Mouse (Mus musculus) layer of hippocampus, adult 2 months (tissue): ENCODE measurements at regions not wholly inside any gene's neighbourhood (a gene's known extent, or its start where the extent isn't known, plus 50 kb on each side); places are given as distances from the start of the nearest gene placed in this dataset.
A peak's percentile ranks its signal among the peaks of the same experiment; 100 is the strongest.

ENCODE experiments used
- DNase-seq, 2 experiments: peaks; one replicate each; pipeline ENCODE4 v3.0.0; 2022; ENCODE audit warnings: low spot score in 2 of 2
- H3K27ac ChIP-seq: fragments of 200-600 bp; 2 replicates; pipeline ENCODE4 v1.8.1; 2022
- H3K4me3 ChIP-seq: fragments of 200-600 bp; 2 replicates; pipeline ENCODE4 v1.8.1; 2022; ENCODE audit warnings: mild to moderate bottlenecking
- CTCF ChIP-seq: fragments of 200-600 bp; conservative IDR thresholded peaks from 2 replicates; pipeline ENCODE4 v1.8.1; 2022; ENCODE audit warnings: antibody characterized with exemption, mild to moderate bottlenecking, moderate library complexity

DNA sequence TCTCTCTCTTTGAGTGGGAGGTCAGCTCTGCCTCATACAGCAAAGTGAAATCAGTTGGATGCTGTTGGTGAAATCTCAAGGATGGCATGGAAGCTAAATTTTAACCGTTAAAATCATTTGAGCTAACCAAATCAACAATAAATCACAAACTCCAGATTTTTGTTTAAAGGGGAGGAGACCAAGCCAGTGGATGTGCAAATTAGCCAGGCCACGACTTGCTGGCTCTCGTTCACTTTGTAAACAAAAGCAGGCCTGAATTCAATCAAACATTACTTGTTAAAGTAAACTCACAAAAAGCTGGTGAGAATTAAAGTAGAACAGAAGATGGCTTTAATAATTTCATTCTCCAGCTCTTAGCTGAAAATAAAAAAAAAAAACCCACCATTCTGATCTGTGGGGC is 359.3 kb upstream of the Ddhd1 start:
- DNase-seq: no peak
- Histone ChIP-seq H3K27ac (no peak overlapping the region), H3K4me3 (no peak overlapping the region)
- no peak for TF ChIP-seq CTCF

DNA sequence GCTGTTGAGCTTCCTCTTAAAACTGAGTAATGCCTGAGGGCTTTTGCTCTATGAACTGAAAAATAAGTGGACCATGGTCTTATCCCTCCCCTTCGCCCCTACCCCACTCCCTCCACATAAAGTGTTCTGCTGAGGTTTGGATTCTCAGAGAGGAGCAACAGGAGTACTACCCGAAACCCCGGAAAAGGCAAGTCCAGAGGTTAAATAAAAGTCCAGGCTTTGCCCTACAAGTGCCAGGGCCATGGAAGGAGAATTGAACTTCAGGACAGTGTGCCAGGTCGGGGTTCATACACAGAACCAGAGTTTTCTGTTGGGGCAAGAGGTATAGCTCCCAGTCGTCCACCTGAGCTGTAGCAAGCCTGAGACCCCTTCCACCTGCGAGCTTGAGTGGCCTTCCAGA is 360.0 kb upstream of the Ddhd1 start:
- Histone ChIP-seq H3K4me3 (no peak overlapping the region), H3K27ac (no peak overlapping the region)
- TF ChIP-seq CTCF: no peak
- no peak for DNase-seq

DNA sequence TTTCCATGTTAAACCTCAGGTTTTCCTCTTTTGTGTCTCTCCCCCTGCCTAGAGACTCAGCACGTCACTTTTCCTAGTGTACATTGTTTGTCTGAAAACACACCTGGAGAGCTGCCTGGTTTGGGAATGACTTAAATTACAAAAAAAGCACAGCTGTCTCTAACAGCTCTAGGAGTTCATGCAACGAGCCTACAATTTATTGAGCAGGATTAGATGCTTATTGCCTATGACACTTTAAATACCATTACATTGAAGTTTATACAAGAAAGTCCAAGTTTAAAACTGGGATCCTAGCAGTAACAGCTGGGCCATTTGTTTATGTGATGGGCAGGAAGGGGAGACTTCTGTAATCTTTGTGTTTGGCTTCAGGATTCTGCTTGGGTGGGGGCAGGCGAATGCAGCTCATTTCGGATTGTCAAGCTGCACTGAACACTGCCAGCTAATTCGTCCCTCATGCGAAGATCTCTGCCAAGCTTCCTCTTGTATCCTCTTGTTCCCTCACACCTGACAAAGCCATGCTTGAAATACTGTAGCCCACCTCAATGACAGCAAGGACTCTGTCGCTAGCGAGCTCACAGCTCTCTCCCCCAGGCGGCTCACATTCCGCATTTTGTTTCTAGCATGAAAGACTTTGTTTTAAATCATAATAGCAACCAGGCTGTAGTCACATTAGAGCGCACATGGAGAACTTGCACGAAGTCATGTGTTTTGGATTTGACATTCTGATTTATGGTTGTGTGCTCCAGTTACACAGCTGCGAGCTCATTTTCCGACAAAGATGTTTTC is 359.8 kb upstream of the Gm15217 start:
- H3K4me3 ChIP-seq: no peak overlapping the region
- TF ChIP-seq CTCF: no peak
- DNase-seq: no peak
- no peak overlapping the region for H3K27ac ChIP-seq

DNA sequence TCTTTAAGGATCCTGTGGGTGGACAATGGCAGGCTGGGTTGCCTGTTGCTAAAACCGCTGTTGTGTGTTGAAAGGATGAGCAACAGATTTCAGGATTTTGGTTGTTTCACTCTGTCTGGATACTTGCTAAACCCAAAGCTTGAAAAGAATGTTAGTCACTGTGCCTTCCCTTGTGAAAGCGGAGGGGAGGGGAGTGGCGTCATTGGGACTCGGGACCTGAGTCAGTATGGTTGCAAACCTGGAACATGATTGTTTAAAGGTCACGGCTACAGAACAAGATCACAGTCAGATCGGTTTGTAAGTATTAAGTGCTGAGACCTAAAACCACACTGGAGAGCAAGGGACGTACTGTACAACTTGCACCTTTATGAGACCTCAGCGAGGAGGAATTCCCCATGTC is 344.9 kb upstream of the Gm15217 start:
- Histone ChIP-seq H3K27ac (no peak overlapping the region), H3K4me3 (no peak overlapping the region)
- no peak for DNase-seq
- TF ChIP-seq CTCF: no peak

DNA sequence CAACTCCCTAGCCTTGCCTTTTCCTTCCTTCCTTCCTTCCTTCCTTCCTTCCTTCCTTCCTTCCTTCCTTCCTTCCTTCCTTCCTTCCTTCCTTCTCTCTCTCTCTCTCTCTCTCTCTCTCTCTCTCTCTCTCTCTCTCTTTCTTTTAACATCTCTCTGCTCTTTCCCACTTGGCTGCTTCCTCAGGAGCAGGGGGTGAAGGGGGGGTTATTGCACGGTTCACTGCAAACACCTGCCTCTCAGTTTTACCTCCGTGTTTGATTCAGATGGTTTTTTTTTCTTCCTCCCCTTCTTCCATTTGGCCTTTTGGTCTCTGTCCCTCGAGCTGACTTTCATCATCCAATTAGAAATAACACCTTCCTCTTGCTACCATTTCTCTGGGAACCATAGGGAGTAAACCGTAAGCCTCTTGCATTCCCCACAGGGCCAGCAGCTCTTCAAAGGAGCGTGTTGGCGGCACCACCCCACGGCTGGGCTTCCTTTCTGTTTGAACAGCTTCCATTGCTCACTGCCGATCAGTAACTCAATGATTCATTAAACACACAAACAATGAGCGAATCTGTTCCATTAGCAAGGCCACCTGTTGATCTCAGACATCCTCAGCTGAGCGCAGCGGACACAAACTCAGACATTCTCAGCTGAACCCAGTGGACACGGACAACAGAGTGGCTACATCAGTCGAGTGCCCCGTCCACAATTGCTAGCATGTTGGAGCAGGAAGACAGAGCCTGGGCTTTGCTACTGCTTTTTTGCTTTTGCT is 318.4 kb upstream of the Gm15217 start:
- Histone ChIP-seq H3K27ac (no peak overlapping the region), H3K4me3 (peak overlapping the region; percentile 40)
- no peak for TF ChIP-seq CTCF
- DNase-seq: peak; percentile 38

DNA sequence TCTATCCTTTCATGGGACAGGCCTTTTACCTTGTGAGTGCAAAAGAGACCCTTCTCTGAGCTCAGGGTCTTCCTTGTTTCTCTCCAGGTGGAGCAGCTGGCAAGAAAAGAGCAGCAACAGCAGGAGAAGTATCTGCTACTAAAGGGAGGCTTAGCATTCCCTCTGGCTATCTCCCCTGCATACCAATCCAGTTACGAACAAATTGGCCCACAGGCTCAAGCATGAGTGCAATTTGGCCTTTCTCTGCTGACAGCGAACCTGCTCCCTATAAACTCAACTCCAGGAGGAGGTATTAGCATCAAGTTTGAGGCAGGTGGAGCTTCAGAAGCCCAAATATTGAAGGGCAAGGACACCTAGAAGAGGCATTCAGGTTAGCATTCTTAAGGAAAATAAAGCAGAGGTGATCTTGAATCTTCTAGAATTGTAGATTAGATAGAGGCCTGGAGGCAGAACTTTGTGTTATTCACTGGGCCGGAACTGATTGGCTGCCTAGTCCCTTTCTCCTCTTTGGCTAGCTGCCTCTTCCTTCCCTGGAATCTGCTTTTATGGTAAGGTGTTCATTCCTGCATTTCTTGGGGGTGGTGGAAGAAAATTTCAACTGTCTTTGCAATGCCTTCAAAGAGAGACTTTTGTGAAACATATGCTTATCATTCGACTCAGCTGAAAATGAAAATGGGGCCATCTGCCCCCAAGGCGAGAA is 312.0 kb upstream of the Gm15217 start:
- DNase-seq: no peak
- H3K27ac ChIP-seq: no peak overlapping the region
- H3K4me3 ChIP-seq: no peak overlapping the region
- no peak for TF ChIP-seq CTCF

DNA sequence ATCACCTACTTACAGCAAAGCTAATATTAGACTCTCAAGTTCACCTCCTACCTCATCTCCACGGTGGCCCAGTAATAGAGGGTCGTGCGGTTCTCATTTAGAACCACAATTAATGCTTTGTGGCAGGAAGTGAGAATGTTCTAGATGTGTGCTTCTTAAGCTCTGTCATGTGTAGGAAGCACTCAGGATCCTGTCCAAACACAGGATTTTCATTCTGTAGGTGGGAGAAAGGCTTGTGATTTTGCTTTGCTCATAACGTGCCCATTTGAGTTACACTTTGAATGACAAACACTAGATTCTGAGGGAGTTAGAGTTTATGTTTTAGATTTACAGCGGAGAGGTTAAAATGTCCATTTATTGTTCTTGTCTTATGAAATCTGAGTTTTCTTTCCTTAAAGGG is 308.0 kb upstream of the Gm15217 start:
- DNase-seq: no peak
- TF ChIP-seq CTCF: no peak
- no peak overlapping the region for H3K27ac ChIP-seq
- no peak overlapping the region for H3K4me3 ChIP-seq

DNA sequence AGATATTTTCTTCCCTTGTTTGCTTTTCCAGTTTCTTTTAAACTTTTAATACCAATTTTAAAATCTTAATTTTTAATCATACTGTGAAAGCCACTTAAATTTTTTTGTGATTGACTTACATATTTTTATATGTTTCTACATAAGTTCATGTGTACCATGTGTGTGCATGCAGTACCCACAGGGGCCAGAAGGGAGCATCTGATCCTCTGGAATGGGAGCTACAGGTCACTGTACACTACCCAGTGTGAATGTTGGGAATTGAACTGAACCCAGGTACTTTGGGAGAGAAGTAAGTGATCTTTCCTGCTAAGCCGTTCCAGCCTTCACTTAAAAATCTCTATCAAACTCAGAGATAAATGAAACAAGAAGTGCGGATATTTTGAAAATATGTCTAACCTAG is 302.5 kb upstream of the Gm15217 start:
- H3K27ac ChIP-seq: no peak overlapping the region
- DNase-seq: no peak
- peak; percentile 66 for TF ChIP-seq CTCF

DNA sequence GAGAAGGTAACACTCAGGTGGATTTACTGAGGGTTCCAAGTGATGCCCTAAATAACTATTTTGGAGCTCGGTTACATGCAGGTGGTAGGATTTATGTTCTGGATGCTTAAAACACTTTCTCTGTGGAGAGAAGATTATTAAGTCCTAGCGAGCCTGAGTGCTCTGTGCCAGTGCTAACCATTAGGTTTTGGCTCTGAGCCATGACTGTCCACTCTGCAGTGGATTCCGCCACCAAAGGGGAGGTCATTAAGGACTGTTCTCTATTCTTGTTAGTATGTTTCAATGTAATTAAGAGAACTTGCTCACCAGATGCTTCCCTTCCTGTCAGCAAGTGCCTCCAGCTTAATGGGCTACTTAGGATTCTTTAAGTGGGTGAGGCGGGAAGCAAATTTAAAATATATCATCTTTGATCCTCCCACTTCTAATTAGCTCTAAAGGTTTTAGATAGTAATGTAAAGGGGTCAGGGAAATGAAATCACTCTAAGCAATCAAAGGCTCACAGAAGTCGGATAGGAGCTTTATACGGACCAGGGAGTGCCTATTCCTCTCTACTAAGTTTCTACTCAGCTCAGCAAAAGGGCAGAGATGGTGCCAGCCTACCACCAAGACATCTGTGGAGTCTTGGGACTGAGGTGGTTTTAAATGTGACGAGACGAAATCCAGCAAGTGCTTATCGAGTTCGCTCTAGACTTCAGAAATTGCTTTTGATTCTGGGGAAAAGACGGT is 301.6 kb upstream of the Gm15217 start:
- no peak overlapping the region for H3K4me3 ChIP-seq
- no peak for DNase-seq
- TF ChIP-seq CTCF: no peak
- no peak overlapping the region for H3K27ac ChIP-seq

More for the DNA sequence above, 302.5 kb upstream of the Gm15217 start:
- no peak overlapping the region for H3K4me3 ChIP-seq

DNA sequence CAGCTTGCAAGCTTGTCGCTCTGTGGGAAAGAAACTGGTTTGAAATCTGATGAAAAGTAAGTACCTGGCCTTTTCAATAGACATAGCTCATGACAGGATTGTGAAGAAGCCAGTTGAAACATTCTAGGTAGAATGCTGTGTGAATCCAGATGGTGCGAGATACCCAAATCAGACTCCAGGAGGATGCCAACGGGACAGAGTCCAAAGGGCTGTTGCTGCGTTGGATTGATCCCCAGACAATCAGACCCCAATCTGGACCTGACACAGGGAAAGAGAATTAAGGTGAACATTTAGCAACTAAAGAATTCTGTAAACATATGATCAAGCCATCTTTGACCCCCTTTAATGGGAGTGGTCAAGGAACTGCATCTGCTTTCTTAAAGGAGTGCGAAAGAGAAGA is 296.6 kb upstream of the Gm15217 start:
- TF ChIP-seq CTCF: no peak
- no peak for DNase-seq
- no peak overlapping the region for H3K27ac ChIP-seq

DNA sequence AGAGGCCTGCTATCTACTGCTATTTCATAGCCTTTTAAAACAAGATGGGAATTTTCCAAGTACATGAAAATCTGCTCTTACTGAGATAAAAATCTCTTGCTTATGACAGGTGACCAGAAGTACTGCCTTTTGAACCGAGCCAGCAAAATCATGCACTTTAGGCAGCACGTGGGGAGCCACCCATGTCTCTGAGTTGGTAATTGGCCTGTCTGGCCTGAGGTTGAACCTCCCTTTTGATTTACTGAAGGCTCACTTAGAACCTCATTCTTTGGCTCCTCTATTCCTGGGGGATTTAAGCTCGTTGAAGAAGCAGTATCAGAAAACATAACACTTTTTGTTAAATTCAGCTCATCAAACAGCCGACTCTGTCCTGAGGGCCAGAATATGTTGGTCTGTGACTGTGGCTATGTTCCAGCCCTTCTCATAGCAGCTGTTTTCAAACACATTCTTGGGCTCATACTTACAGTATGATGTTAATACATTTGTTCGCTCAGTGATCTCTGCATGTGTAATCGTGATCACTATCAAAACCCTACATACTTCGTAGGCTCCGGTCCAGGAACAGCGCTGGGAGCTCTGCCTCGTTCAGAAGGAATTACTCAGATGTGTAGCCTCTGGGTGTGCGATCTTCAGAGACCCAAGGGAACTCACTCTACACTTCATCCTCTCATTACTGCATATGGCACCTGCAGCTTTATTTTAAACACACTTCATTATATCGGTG is 290.1 kb upstream of the Gm15217 start:
- no peak for DNase-seq
- Histone ChIP-seq H3K4me3 (no peak overlapping the region), H3K27ac (no peak overlapping the region)
- TF ChIP-seq CTCF: no peak

More for the DNA sequence above, 296.6 kb upstream of the Gm15217 start:
- no peak overlapping the region for H3K4me3 ChIP-seq

DNA sequence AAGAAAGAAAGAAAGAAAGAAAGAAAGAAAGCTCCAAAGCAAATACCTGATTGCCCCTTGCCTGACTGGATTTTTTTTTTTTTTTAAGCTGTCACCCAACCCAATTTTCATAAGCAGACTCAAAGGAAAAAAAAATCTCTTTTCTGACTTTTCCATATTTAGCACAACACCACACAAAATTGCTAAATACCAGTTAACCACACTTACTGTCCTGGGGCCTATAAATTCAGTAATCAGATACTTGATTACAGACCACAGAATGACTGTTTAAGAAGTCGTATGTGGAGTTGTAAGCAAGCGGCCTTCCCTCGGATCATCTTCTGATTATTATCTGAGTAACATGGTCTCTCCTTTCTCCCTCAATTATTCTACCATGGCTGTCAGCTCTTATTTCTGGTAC is 263.3 kb upstream of the Gm15217 start:
- H3K27ac ChIP-seq: no peak overlapping the region
- no peak for DNase-seq
- H3K4me3 ChIP-seq: no peak overlapping the region
- TF ChIP-seq CTCF: no peak
